Mouse (Mus musculus) heart, postnatal 25 days (tissue): ENCODE measurements around the gene Igfbp4. TPM values are rescaled to one million over a fixed set of nuclear protein-coding genes. Genes with fewer than 3 reads are reported as not detected.

Source experiments
- DNase-seq: peaks from one replicate; pipeline ENCODE4 v3.0.0; 2022; ENCODE audit warnings: low spot score
- intact Hi-C: fragments of 180-260 bp; cut with DNase I; formaldehyde crosslinking; loops from one replicate; pipeline ENCODE4 v1.15.1; 2025
- total RNA-seq, 2 experiments: library from RNA; stranded (reverse); gene quantifications; 2 replicates each; pipeline ENCODE4 v1.2.3; 2021

The Igfbp4 gene
- total RNA-seq, 2 experiments from 2014 or later, result 87.8 to 99.7 TPM

GRCm38 (mm10) chr11:99040346-99040974 lies 584 bp upstream of the Igfbp4 start:
- intact Hi-C loops, result loop anchor here (1.0 to 2.0 kb wide), 2 partner anchors 26 to 110 kb away; no protein-coding TSS in a partner anchor
- no peak for DNase-seq

GRCm38 (mm10) chr11:99041841-99042780 lies 1.1 kb downstream of the Igfbp4 start:
- intact Hi-C loops, result loop anchor here (2.0 kb wide), 1 partner anchor 109 kb away; no protein-coding TSS in a partner anchor
- DNase-seq, result no peak

GRCm38 (mm10) chr11:99042834-99043431 lies 1.9 kb downstream of the Igfbp4 start:
- intact Hi-C loops, result no loop called here

GRCm38 (mm10) chr11:99043632-99044031 lies 2.6 kb downstream of the Igfbp4 start:
- intact Hi-C loops, result no loop called here
- DNase-seq, result no peak

More at GRCm38 (mm10) chr11:99042834-99043431, 1.9 kb downstream of the Igfbp4 start:
- DNase-seq, result peak; percentile 30

GRCm38 (mm10) chr11:99044306-99044705 lies 3.3 kb downstream of the Igfbp4 start:
- intact Hi-C loops, result no loop called here
- DNase-seq, result peak; percentile 36

GRCm38 (mm10) chr11:99045159-99045889 lies 4.3 kb downstream of the Igfbp4 start:
- intact Hi-C loops, result no loop called here
- DNase-seq, result no peak

- peak; percentile 80 for DNase-seq
- intact Hi-C loops, result no loop called here
Measured at GRCm38 (mm10) chr11:99047120-99047519, 6.1 kb downstream of the Igfbp4 start.

GRCm38 (mm10) chr11:99047643-99048042 lies 6.6 kb downstream of the Igfbp4 start:
- intact Hi-C loops, result no loop called here
- peak; percentile 49 for DNase-seq

- intact Hi-C loops, result no loop called here
- DNase-seq, result no peak
Measured at GRCm38 (mm10) chr11:99055143-99055542, 14.1 kb downstream of the Igfbp4 start.

GRCm38 (mm10) chr11:99055571-99056452 lies 14.8 kb downstream of the Igfbp4 start:
- intact Hi-C loops, result no loop called here
- DNase-seq, result peak; percentile 56

- DNase-seq, result no peak
- intact Hi-C loops, result no loop called here
Measured at GRCm38 (mm10) chr11:99060435-99060834, 19.4 kb downstream of the Igfbp4 start.

GRCm38 (mm10) chr11:99062661-99063060 lies 21.6 kb downstream of the Igfbp4 start:
- DNase-seq, result no peak
- intact Hi-C loops, result no loop called here

- no peak for DNase-seq
- intact Hi-C loops, result no loop called here
Measured at GRCm38 (mm10) chr11:99063406-99064131, 22.5 kb downstream of the Igfbp4 start.

- intact Hi-C loops, result loop anchor here (5.0 kb wide), 2 partner anchors 57 to 87 kb away; no protein-coding TSS in a partner anchor
- DNase-seq, result no peak
Measured at GRCm38 (mm10) chr11:99065353-99065752, 24.3 kb downstream of the Igfbp4 start.

GRCm38 (mm10) chr11:99065979-99066378 lies 24.9 kb downstream of the Igfbp4 start:
- intact Hi-C loops, result loop anchor here (1.0 to 5.0 kb wide), 3 partner anchors 26 to 86 kb away; no protein-coding TSS in a partner anchor
- DNase-seq, result peak; percentile 79

GRCm38 (mm10) chr11:99067591-99067990 lies 26.5 kb downstream of the Igfbp4 start:
- DNase-seq, result no peak
- intact Hi-C loops, result loop anchor here (5.0 kb wide), 2 partner anchors 55 to 85 kb away; no protein-coding TSS in a partner anchor

GRCm38 (mm10) chr11:99068455-99068854 lies 27.4 kb downstream of the Igfbp4 start:
- DNase-seq, result no peak
- intact Hi-C loops, result loop anchor here (5.0 kb wide), 2 partner anchors 54 to 84 kb away; no protein-coding TSS in a partner anchor

GRCm38 (mm10) chr11:99071866-99072265 lies 30.8 kb downstream of the Igfbp4 start:
- DNase-seq, result no peak
- intact Hi-C loops, result no loop called here
